Mouse (Mus musculus) left cerebral cortex, adult 8-10 months (tissue): ENCODE data around the gene Apobr. TPM values are rescaled to one million over a fixed set of nuclear protein-coding genes. Genes with fewer than 3 reads are reported as not detected.
A peak's percentile ranks its signal among the peaks of the same experiment; 100 is the strongest.

Source experiments
- DNase-seq, 2 experiments: peaks; one replicate each; pipeline ENCODE4 v3.0.0; 2022; ENCODE audit warnings: low spot score in 2 of 2
- total RNA-seq, 4 experiments: library from RNA; stranded (reverse); gene quantifications; 2 replicates each; pipeline ENCODE4 v1.2.4; 2022

Apobr gene
- total RNA-seq = 1 to 10 TPM in 2 of 4 experiments, under 1 TPM in 2; 0.63 to 1.4 (median 1.0) TPM

GRCm38 (mm10) chr7:126584506-126584977, at the start of gene Apobr:
Gene Apobr, plus strand, starts transcription at chr7:126584942.
- DNase-seq = no peak

- DNase-seq = no peak
Observed at GRCm38 (mm10) chr7:126535766-126536165, 49.0 kb upstream of the Apobr start.

- DNase-seq = no peak
Observed at GRCm38 (mm10) chr7:126536466-126536865, 48.3 kb upstream of the Apobr start.

GRCm38 (mm10) chr7:126537820-126538585, 46.7 kb upstream of the Apobr start:
- no peak for DNase-seq

GRCm38 (mm10) chr7:126541661-126542060, 43.1 kb upstream of the Apobr start:
- DNase-seq = no peak

- DNase-seq = no peak
Observed at GRCm38 (mm10) chr7:126545631-126546030, 39.1 kb upstream of the Apobr start.

GRCm38 (mm10) chr7:126554796-126555195, 29.9 kb upstream of the Apobr start:
- no peak for DNase-seq

- no peak for DNase-seq
Observed at GRCm38 (mm10) chr7:126556635-126557034, 28.1 kb upstream of the Apobr start.

GRCm38 (mm10) chr7:126565693-126566092, 19.0 kb upstream of the Apobr start:
- DNase-seq = no peak

- DNase-seq = peak; percentile 60 to 87
Observed at GRCm38 (mm10) chr7:126566094-126566765, 18.5 kb upstream of the Apobr start, which contains the start of gene Eif3c. Gene Eif3c, minus strand, starts transcription at chr7:126566411.

- no peak for DNase-seq
Observed at GRCm38 (mm10) chr7:126576946-126577345, 7.8 kb upstream of the Apobr start.

GRCm38 (mm10) chr7:126579172-126579571, 5.6 kb upstream of the Apobr start:
- DNase-seq = no peak

GRCm38 (mm10) chr7:126581661-126582060, 3.1 kb upstream of the Apobr start:
- no peak for DNase-seq

GRCm38 (mm10) chr7:126582759-126583158, 2.0 kb upstream of the Apobr start:
- DNase-seq = no peak

- peak; percentile 72 to 91 for DNase-seq
Observed at GRCm38 (mm10) chr7:126583251-126583709, 1.5 kb upstream of the Apobr start.

GRCm38 (mm10) chr7:126583761-126584160, 981 bp upstream of the Apobr start:
- DNase-seq = no peak

GRCm38 (mm10) chr7:126585717-126586116, 975 bp downstream of the Apobr start, which contains the start of gene Cln3:
Gene Cln3, minus strand, starts transcription at chr7:126585817.
- DNase-seq = no peak

GRCm38 (mm10) chr7:126586839-126587238, 2.1 kb downstream of the Apobr start:
- DNase-seq = no peak

- no peak for DNase-seq
Observed at GRCm38 (mm10) chr7:126587779-126588178, 3.0 kb downstream of the Apobr start.

- no peak for DNase-seq
Observed at GRCm38 (mm10) chr7:126594862-126595561, 10.3 kb downstream of the Apobr start, which contains the start of gene Il27. Gene Il27, minus strand, starts transcription at chr7:126594941.

GRCm38 (mm10) chr7:126595890-126596289, 11.1 kb downstream of the Apobr start:
- DNase-seq = no peak

- DNase-seq = no peak
Observed at GRCm38 (mm10) chr7:126596414-126596813, 11.7 kb downstream of the Apobr start.
